18 mouse cellular contexts compared by ENCODE assay signal in the genomic region with DNA sequence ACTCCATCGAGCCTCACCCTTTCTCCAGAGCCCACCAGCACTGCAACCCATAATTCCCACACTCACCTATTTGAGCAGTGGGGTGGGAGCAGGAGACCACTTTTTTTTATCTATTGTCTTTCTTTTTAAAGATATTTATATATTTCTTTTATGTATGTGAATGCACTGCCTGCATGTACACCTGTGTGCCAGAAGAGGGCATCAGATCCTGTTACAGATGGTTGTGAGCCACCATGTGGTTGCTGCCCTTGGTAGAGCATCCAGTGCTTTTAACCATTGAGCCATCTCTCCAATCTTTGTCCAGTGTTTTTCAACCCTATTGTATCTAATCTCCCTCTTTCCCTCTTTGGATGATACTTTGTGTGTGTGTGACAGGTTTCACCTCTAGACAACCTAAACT.
A peak's percentile ranks its signal among the peaks of the same experiment; 100 is the strongest.
DNase-seq lines count a peak whose midpoint lies in the region; ATAC-seq and TF ChIP-seq lines count a peak whose summit lies in the region.
"Had no signal": no experiment of that assay in that cellular context is flagged by ENCODE, and none has a peak within 500 bp of the region (broad histone marks: within the 10 kb centered on the region; RNA-seq: fewer than 3 reads in every experiment).

No protein-coding gene starts in this region.

- no peaks in the 10 kb centered on the region for H3K27me3 ChIP-seq in forebrain, postnatal 0 days (ENCODE audit: insufficient read depth, low read length)
- H3K27me3 ChIP-seq in forebrain, embryonic 12.5 days, result no peaks in the 10 kb centered on the region; the same call in 1 of the 2 replicates
- H3K27me3 ChIP-seq in liver, adult 2 months (ENCODE audit: control insufficient read depth, insufficient read depth, low read length), result no peaks in the 10 kb centered on the region
- H3K27me3 ChIP-seq in E14TG2a.4 (ENCODE audit: insufficient read depth, low read length), result peaks cover 25% of the 10 kb centered on the region
- no peaks in the 10 kb centered on the region for H3K27me3 ChIP-seq in limb, embryonic 10.5 days (ENCODE audit: low read depth, poor library complexity, severe bottlenecking)
- H3K27me3 ChIP-seq: limb, embryonic 13.5 days; neural tube, embryonic 12.5 days had no signal

- 100% methylated on average over 1 of the region's 1 CpGs for WGBS in forebrain, postnatal 0 days
- WGBS in forebrain, embryonic 12.5 days, result 93% methylated on average over 1 of the region's 1 CpGs
- WGBS in liver, adult 2 months, result 90% methylated on average over 1 of the region's 1 CpGs
- WGBS in bone marrow, adult 2 months, result 86% methylated on average over 1 of the region's 1 CpGs
- 100% methylated on average over 1 of the region's 1 CpGs for WGBS in limb, embryonic 10.5 days

- H3K9ac ChIP-seq in forebrain, postnatal 0 days, result no peak overlapping the region
- no peak overlapping the region for H3K9ac ChIP-seq in forebrain, embryonic 12.5 days
- no peak overlapping the region for H3K9ac ChIP-seq in liver, adult 2 months (ENCODE audit: low read depth, low read length)
- H3K9ac ChIP-seq: limb, embryonic 13.5 days; neural tube, embryonic 12.5 days had no signal

- no peak overlapping the region for H3K4me3 ChIP-seq in forebrain, postnatal 0 days (ENCODE audit: low read depth, low read length)
- no peak overlapping the region for H3K4me3 ChIP-seq in forebrain, embryonic 12.5 days (replicated peaks)
- H3K4me3 ChIP-seq in liver, adult 2 months (ENCODE audit: insufficient read depth, low read depth, low read length), result no peak overlapping the region
- no peak overlapping the region for H3K4me3 ChIP-seq in E14TG2a.4 (replicated peaks; ENCODE audit: low read length)
- no peak overlapping the region for H3K4me3 ChIP-seq in bone marrow, adult 2 months (replicated peaks; ENCODE audit: control insufficient read depth, low read depth, low read length)
- H3K4me3 ChIP-seq in limb, embryonic 10.5 days, result no peak overlapping the region
- H3K4me3 ChIP-seq: erythroblast, embryonic 14.5 days; limb, embryonic 13.5 days; neural tube, embryonic 12.5 days had no signal

- no peak overlapping the region for H3K4me2 ChIP-seq in forebrain, postnatal 0 days (ENCODE audit: low read depth)
- no peak overlapping the region for H3K4me2 ChIP-seq in forebrain, embryonic 12.5 days
- H3K4me2 ChIP-seq: limb, embryonic 13.5 days; neural tube, embryonic 12.5 days had no signal

- no peak overlapping the region for H3K27ac ChIP-seq in forebrain, postnatal 0 days (ENCODE audit: low read depth, low read length)
- no peak overlapping the region for H3K27ac ChIP-seq in forebrain, embryonic 12.5 days
- no peak overlapping the region for H3K27ac ChIP-seq in liver, adult 2 months (replicated peaks; ENCODE audit: insufficient read depth, low read depth, low read length)
- H3K27ac ChIP-seq in bone marrow, adult 2 months (ENCODE audit: control insufficient read depth, insufficient read depth, low read depth, low read length, poor library complexity), result no peak overlapping the region
- H3K27ac ChIP-seq in limb, embryonic 10.5 days, result no peak overlapping the region
- H3K27ac ChIP-seq: limb, embryonic 13.5 days; neural tube, embryonic 12.5 days had no signal

- H3K9me3 ChIP-seq in forebrain, postnatal 0 days (ENCODE audit: low read length), result no peaks in the 10 kb centered on the region
- H3K9me3 ChIP-seq in forebrain, embryonic 12.5 days, result no peaks in the 10 kb centered on the region
- peaks cover 5% of the 10 kb centered on the region for H3K9me3 ChIP-seq in E14TG2a.4 (ENCODE audit: low read length)
- no peaks in the 10 kb centered on the region for H3K9me3 ChIP-seq in limb, embryonic 10.5 days (replicated peaks)
- H3K9me3 ChIP-seq: limb, embryonic 13.5 days had no signal

- H3K79me2 ChIP-seq in liver, adult 2 months (ENCODE audit: control insufficient read depth, insufficient read depth, low read length), result no peaks in the 10 kb centered on the region

- peak; percentile 34; the same call in 1 of the 2 replicates for TF ChIP-seq CTCF in forebrain, postnatal 0 days (IDR thresholded peaks at IDR 0.05; ENCODE audit: low read depth)
- TF ChIP-seq CTCF in liver, adult 2 months (IDR thresholded peaks at IDR 0.05; ENCODE audit: low read depth, low read length), result peak; percentile 61
- TF ChIP-seq CTCF in E14TG2a.4 (conservative IDR thresholded peaks at IDR 0.05; ENCODE audit: low read length), result peak; percentile 63
- TF ChIP-seq CTCF in bone marrow, adult 2 months (IDR thresholded peaks at IDR 0.05; ENCODE audit: control insufficient read depth, insufficient read depth, low read length), result peak; percentile 37; the same call in 1 of the 2 replicates

- H3K36me3 ChIP-seq in forebrain, postnatal 0 days (ENCODE audit: insufficient read depth), result no peaks in the 10 kb centered on the region
- H3K36me3 ChIP-seq in forebrain, embryonic 12.5 days (replicated peaks), result no peaks in the 10 kb centered on the region
- H3K36me3 ChIP-seq in liver, adult 2 months (ENCODE audit: control insufficient read depth, insufficient read depth, low read length), result no peaks in the 10 kb centered on the region
- H3K36me3 ChIP-seq in E14TG2a.4 (ENCODE audit: insufficient read depth, low read length), result no peaks in the 10 kb centered on the region
- no peaks in the 10 kb centered on the region for H3K36me3 ChIP-seq in limb, embryonic 10.5 days
- H3K36me3 ChIP-seq: limb, embryonic 13.5 days; neural tube, embryonic 12.5 days had no signal

- no peak for ATAC-seq in forebrain, postnatal 0 days
- no peak for ATAC-seq in forebrain, embryonic 12.5 days (ENCODE audit: low FRiP score)
- no peak for ATAC-seq in erythroid progenitor cell, adult 5-6 weeks (replicated peaks; ENCODE audit: low FRiP score, poor library complexity, severe bottlenecking)
- ATAC-seq: hindbrain, embryonic 16.5 days had no signal

- no peaks in the 10 kb centered on the region for H3K4me1 ChIP-seq in forebrain, postnatal 0 days (ENCODE audit: insufficient read depth)
- no peaks in the 10 kb centered on the region for H3K4me1 ChIP-seq in forebrain, embryonic 12.5 days
- no peaks in the 10 kb centered on the region for H3K4me1 ChIP-seq in liver, adult 2 months (ENCODE audit: control insufficient read depth, insufficient read depth, low read length)
- H3K4me1 ChIP-seq in E14TG2a.4 (replicated peaks; ENCODE audit: low read depth, low read length), result peaks cover 20% of the 10 kb centered on the region
- peaks cover under 1% of the 10 kb centered on the region; the same call in 1 of the 2 replicates for H3K4me1 ChIP-seq in bone marrow, adult 2 months (ENCODE audit: control insufficient read depth, insufficient read depth, low read length)
- H3K4me1 ChIP-seq in limb, embryonic 10.5 days, result peaks cover 17% of the 10 kb centered on the region
- H3K4me1 ChIP-seq: neural tube, embryonic 12.5 days had no signal

- TF ChIP-seq POLR2A in liver, adult 2 months (IDR thresholded peaks at IDR 0.05; ENCODE audit: extremely low read depth, insufficient read depth, low read length), result no peak
- no peak for TF ChIP-seq POLR2A in bone marrow, adult 2 months (IDR thresholded peaks at IDR 0.05; ENCODE audit: borderline replicate concordance, control insufficient read depth, low read depth, low read length)

- DNase-seq in forebrain, postnatal 0 days, result no peak
- DNase-seq in liver, adult 2 months (ENCODE audit: extremely low read depth, low read depth, low spot score), result peak; percentile 34
- no peak for DNase-seq in liver
- DNase-seq in limb, embryonic 10.5 days (ENCODE audit: low spot score), result no peak
- DNase-seq: adrenal gland, adult 2 months; cerebellum, adult 9-11 months; heart, postnatal 10 days; kidney, postnatal 14 days; lung, postnatal 36 days; midbrain, embryonic 14.5 days had no signal
